Mouse (Mus musculus) embryonic facial prominence, embryonic 10.5 days (tissue): ENCODE measurements around the gene Ddo. TPM values are rescaled to one million over a fixed set of nuclear protein-coding genes. Genes with fewer than 3 reads are reported as not detected.
A peak's percentile ranks its signal among the peaks of the same experiment; 100 is the strongest.

ENCODE experiments used
- DNase-seq: peaks from one replicate; pipeline ENCODE4 v3.0.0-alpha.2; 2017; ENCODE audit warnings: low spot score
- H3K27ac ChIP-seq: fragments of 300-500 bp; sonication (generic); replicated peaks from 2 replicates; pipeline ENCODE4 v1.5.1; 2016; ENCODE audit warnings: mild to moderate bottlenecking
- H3K27me3 ChIP-seq: fragments of 300-500 bp; sonication (generic); replicated peaks from 2 replicates; pipeline ENCODE4 v1.6.1; 2016; ENCODE audit warnings: low read depth, mild to moderate bottlenecking; ENCODE audit not compliant: poor library complexity, severe bottlenecking
- H3K36me3 ChIP-seq: fragments of 300-500 bp; sonication (generic); replicated peaks from 2 replicates; pipeline ENCODE4 v1.6.1; 2016; ENCODE audit warnings: mild to moderate bottlenecking, moderate library complexity
- H3K4me1 ChIP-seq: fragments of 300-500 bp; sonication (generic); 2 replicates; pipeline ENCODE4 v1.6.1; 2016
- H3K4me3 ChIP-seq: fragments of 300-500 bp; sonication (generic); 2 replicates; pipeline ENCODE4 v1.5.1; 2016; ENCODE audit warnings: mild to moderate bottlenecking, moderate library complexity
- H3K9me3 ChIP-seq: fragments of 300-500 bp; sonication (generic); 2 replicates; pipeline ENCODE4 v1.6.1; 2016; ENCODE audit warnings: mild to moderate bottlenecking
- WGBS: fragments of 180-500 bp; shearing (Covaris S2); methylation state at CpG from one replicate; pipeline ENCODE4 v1.1.7; 2016; 5-methylcytosine and 5-hydroxymethylcytosine counted together
- polyA plus RNA-seq: library from polyadenylated mRNA; unstranded; fragments of >200 nt; fragmentation: Nextera tagmentation; extraction: Ambion mirVana; gene quantifications from 2 replicates; pipeline ENCODE4 v1.2.1, GENCODE M21; 2016

Ddo gene
- polyA plus RNA-seq, 1 experiment from 2014 or later, result 0.21 TPM

DNA sequence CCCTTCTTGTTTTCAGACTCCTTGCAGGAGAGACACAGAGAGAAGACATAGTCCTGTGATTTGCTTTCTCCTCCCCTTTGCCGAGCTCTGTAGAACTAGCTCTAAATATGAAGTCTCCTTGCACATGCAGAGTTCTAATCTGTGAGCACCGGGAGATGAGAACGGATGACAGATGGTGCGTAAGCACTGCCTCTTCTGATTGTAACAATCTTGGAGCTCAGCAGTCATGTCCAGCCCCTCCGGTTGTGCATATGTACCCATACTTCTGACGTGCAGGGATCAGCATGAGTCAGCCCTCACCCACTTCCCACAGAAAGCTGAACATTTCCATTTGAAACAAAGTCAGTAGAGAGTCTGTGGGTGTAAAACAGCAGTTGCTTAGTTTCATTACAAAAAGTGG lies 58.5 kb downstream of the Ddo start:
- Histone ChIP-seq H3K4me3 (no peak overlapping the region), H3K36me3 (no peaks in the 10 kb centered on the region), H3K4me1 (peaks cover 19% of the 10 kb centered on the region), H3K9me3 (peaks cover 3% of the 10 kb centered on the region; the same call in 1 of the 2 replicates), H3K27me3 (peaks cover 9% of the 10 kb centered on the region; the same call in 1 of the 2 replicates), H3K27ac (no peak overlapping the region)
- WGBS, result 85% methylated on average over 6 of the region's 6 CpGs
- DNase-seq, result no peak

DNA sequence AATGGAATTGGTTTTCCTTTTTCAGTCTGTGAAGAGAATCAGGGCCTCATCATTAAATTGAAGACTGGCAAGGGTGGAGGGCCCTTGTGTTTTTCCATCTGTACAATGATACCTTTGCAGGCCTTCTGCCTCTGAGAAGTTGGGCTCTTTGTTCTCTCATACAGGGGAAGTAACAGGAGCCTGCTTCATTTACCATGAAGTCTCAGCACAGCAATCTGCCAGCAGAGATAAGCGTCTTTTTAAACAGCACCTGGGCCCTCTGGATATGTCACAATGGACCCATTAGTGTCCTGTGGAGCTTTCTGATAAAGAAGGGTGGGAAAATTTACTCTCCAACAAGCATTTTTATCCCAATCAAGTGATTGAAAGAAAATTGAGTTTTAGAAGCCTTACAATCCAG lies 59.1 kb downstream of the Ddo start:
- Histone ChIP-seq H3K4me3 (no peak overlapping the region), H3K27me3 (peaks cover 7% of the 10 kb centered on the region; the same call in 1 of the 2 replicates), H3K4me1 (peaks cover 13% of the 10 kb centered on the region), H3K9me3 (peaks cover 3% of the 10 kb centered on the region; the same call in 1 of the 2 replicates), H3K36me3 (no peaks in the 10 kb centered on the region), H3K27ac (no peak overlapping the region)
- no peak for DNase-seq
- WGBS, result 42% methylated on average over 1 of the region's 1 CpGs

DNA sequence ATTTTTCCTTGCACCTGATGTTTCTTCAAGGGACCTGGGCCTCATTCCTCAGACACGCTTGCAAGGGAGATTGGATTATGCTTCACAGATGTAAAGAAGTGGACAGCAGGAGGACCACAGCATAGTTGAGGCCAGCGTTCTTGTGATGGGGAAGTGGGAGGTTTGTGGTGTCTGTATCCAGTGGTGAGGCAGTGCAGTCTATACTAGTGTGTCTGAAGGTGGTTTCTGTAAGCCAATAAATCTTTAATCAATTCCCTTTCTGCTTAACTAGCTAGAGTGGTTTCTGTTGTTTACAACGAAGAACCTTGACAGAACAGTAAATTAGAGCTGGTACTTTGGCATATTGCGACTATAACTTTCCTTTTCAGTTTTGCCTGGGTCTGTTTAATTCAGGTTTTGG lies 68.8 kb downstream of the Ddo start:
- Histone ChIP-seq H3K27ac (no peak overlapping the region), H3K36me3 (no peaks in the 10 kb centered on the region), H3K27me3 (no peaks in the 10 kb centered on the region), H3K4me3 (no peak overlapping the region), H3K9me3 (no peaks in the 10 kb centered on the region), H3K4me1 (peaks cover 4% of the 10 kb centered on the region)
- DNase-seq, result no peak
- 83% methylated on average over 4 of the region's 4 CpGs for WGBS

DNA sequence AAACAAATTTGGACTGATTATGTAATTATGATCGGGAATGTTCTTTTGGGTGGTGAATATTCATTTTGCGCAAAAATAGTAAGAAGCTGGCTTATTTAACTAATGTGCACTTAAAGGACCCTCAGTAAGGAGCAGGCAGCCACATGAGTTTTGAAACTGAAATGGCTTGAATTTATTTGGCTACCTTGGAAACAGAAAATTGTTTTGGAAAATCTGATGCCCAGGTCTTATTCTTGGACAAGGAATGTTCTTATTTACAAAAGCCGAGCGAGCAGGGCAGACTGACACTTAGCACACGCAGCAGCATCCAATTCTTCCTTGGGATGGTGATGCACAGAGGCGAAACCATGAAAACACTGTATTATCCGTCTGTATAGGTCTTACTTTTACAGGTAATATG lies 81.3 kb downstream of the Ddo start:
- H3K36me3 ChIP-seq, result no peaks in the 10 kb centered on the region
- 85% methylated on average over 7 of the region's 7 CpGs for WGBS
- DNase-seq, result peak; percentile 3
- H3K9me3 ChIP-seq, result no peaks in the 10 kb centered on the region
- H3K27ac ChIP-seq, result no peak overlapping the region
- H3K4me3 ChIP-seq, result no peak overlapping the region
- H3K4me1 ChIP-seq, result peaks cover 11% of the 10 kb centered on the region
- no peaks in the 10 kb centered on the region for H3K27me3 ChIP-seq

DNA sequence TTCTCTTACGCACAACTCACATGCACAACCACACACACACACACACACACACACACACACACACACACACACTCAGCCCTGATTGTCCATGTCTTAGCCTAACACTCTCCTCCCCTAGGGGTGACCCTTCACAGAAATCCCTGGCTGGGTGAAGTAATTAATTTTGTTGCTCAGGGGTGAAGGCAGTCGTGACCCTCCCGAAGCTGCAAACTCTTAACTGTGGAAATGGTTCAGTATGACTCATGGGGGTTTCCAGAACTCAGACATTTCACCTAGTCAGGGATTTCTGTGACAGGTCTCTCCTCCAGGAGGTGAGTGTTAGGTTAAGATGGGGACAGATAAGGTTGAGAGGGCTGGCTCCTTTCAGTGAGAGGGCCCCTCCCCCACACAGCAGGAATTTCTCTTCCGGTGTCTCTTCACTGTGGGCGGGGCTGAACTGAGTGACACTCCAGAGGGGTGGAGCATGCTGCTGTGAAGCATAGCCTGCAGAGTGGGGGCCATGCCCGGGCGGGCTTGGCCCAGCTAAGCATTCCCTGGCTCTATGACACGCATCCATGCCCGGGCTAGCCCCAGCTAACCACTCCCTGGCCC lies 83.3 kb downstream of the Ddo start:
- WGBS, result 32% methylated on average over 9 of the region's 9 CpGs
- Histone ChIP-seq H3K9me3 (no peaks in the 10 kb centered on the region), H3K4me1 (peaks cover 13% of the 10 kb centered on the region), H3K36me3 (no peaks in the 10 kb centered on the region), H3K27ac (peak overlapping the region; percentile 21; the same call in 1 of the 2 replicates), H3K4me3 (0 out of 2 replicates have a peak overlapping the region, but pooled peaks have one; percentile 11), H3K27me3 (no peaks in the 10 kb centered on the region)
- DNase-seq, result peak; percentile 72

DNA sequence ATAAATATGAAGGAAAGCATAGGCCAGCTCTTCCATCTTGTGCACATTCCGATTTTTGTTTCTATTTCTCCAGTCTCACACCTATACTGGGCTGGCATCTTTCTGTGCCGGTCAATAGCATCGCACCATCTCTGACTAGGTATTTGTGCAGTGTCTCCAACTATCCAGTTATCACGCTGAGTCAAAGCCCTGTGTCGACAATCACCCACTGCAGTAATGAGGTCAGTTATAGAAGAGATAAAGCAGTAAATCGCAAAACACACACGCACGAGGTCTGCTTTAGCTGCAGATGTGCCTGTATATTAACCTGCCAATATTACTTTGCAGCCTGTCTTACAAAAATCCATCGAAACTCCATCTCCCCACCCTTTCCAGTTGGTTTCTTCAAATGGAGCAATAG lies 84.0 kb downstream of the Ddo start:
- Histone ChIP-seq H3K4me1 (peaks cover 13% of the 10 kb centered on the region), H3K9me3 (no peaks in the 10 kb centered on the region), H3K4me3 (no peak overlapping the region), H3K27me3 (no peaks in the 10 kb centered on the region), H3K27ac (no peak overlapping the region; the same call in 1 of the 2 replicates), H3K36me3 (no peaks in the 10 kb centered on the region)
- 93% methylated on average over 9 of the region's 9 CpGs for WGBS
- DNase-seq, result peak; percentile 4

DNA sequence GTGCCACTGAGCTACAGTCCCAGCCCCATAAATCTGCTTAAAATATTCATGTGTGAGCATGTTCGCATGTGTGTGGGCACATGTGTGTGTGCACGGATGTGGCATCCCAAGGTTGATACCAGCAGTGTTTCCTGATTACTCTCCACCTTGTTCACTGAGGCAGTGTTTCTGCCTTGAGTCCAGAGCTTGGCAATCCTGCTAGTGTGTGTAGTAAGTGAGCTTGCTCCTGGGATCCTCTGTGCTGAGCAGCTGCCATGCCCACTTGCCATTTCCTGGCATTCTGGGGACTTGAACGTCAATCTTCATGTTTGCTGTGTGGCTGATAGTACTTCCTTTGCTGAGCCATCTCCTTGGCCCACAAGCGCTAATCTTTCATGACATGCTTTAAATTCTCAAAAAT lies 85.3 kb downstream of the Ddo start:
- no peak for DNase-seq
- no peak overlapping the region for H3K4me3 ChIP-seq
- peaks cover 13% of the 10 kb centered on the region for H3K4me1 ChIP-seq
- no peaks in the 10 kb centered on the region for H3K36me3 ChIP-seq
- no peaks in the 10 kb centered on the region for H3K9me3 ChIP-seq
- H3K27ac ChIP-seq, result no peak overlapping the region
- no peaks in the 10 kb centered on the region for H3K27me3 ChIP-seq
- WGBS, result 88% methylated on average over 4 of the region's 4 CpGs

DNA sequence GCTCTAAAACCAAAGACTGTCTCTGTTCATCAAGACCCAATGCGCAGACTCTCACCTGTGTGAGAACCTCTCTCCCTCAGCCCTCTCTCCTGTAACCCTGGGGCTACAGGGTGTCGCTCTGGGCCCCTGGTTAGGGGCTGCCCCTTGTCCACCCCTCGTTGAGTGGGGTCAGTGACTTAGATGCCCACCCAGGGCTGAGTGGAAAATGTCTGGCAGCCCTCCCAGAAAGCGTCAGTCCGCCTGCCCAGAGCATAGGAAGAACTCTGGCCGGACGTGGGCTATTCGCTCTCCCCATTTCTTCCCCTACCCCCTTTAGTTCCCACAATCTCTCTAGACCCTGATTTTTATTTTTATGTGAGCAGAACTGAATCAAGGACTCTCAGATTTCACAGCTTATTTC lies 86.5 kb downstream of the Ddo start:
- Histone ChIP-seq H3K27ac (no peak overlapping the region; the same call in 1 of the 2 replicates), H3K36me3 (no peaks in the 10 kb centered on the region), H3K4me3 (no peak overlapping the region), H3K9me3 (no peaks in the 10 kb centered on the region), H3K27me3 (no peaks in the 10 kb centered on the region), H3K4me1 (peaks cover 13% of the 10 kb centered on the region)
- 85% methylated on average over 8 of the region's 8 CpGs for WGBS
- peak; percentile 5 for DNase-seq

DNA sequence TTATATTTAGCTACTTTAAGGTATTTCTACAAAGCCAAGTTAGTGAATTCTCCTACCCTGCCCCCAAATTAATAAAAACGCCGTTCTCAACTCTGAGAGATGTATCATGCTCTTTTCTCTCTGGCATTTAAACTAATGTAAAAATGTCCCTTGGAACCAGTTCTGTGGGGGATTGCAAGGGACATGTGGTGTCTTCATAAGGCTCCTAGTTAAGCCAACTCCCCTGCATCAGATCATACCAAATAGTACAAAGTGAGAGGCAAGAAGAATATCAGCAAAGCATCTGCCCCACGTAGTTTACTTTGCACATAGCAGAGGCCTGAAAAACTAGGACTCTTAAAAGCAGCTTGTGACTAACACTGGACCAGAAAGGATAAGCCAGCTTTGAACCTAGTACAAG lies 86.9 kb downstream of the Ddo start:
- H3K27me3 ChIP-seq, result no peaks in the 10 kb centered on the region
- no peaks in the 10 kb centered on the region for H3K36me3 ChIP-seq
- no peak overlapping the region for H3K27ac ChIP-seq
- H3K4me3 ChIP-seq, result no peak overlapping the region
- no peaks in the 10 kb centered on the region for H3K9me3 ChIP-seq
- peaks cover 13% of the 10 kb centered on the region for H3K4me1 ChIP-seq
- DNase-seq, result peak; percentile 2
- WGBS, result 88% methylated on average over 3 of the region's 3 CpGs

DNA sequence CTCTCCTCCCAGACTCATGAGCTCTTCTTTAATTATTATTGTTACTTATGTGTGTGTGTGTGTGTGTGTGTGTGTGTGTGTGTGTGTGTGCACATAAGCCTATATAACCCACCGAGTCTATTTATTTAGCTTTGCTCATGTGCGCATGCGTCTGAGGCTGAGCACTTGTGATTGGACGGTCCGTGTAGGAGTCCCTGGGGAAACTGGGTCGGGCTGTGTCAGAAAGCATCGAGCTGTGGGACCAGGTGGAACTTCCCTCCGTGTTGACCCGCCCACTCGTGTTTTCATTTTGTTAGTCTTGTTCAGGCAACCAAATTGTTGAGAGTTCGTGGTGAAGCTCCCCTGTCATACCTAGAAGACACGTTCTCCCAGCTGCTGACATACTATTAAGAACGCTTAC lies 88.6 kb downstream of the Ddo start:
- Histone ChIP-seq H3K4me3 (no peak overlapping the region), H3K27me3 (no peaks in the 10 kb centered on the region), H3K27ac (no peak overlapping the region), H3K4me1 (peaks cover 7% of the 10 kb centered on the region), H3K9me3 (no peaks in the 10 kb centered on the region), H3K36me3 (no peaks in the 10 kb centered on the region)
- peak; percentile 6 for DNase-seq
- WGBS, result 94% methylated on average over 13 of the region's 13 CpGs

DNA sequence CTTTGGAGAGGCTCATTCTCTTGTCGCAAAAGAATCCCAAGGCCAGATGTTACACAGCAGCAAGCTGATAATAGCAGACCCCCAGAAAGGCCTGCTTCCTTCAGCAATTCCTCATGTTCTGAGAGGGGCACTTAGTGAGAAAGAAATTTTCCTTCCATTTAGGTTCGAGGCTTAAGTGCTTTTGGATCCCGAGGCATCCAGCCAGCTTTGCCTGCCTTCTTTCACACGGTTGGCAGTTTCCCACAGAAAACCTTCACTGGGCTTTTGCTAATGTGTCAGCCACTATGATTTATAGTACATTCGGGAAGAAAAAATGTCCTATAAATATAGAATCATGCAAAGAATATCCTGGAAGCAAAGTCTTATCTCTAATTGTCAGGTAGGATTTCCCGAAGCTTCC lies 89.3 kb downstream of the Ddo start:
- Histone ChIP-seq H3K36me3 (no peaks in the 10 kb centered on the region), H3K4me1 (peaks cover 13% of the 10 kb centered on the region), H3K27me3 (no peaks in the 10 kb centered on the region), H3K9me3 (no peaks in the 10 kb centered on the region), H3K27ac (no peak overlapping the region), H3K4me3 (no peak overlapping the region)
- DNase-seq, result peak; percentile 3
- WGBS, result 85% methylated on average over 6 of the region's 6 CpGs

DNA sequence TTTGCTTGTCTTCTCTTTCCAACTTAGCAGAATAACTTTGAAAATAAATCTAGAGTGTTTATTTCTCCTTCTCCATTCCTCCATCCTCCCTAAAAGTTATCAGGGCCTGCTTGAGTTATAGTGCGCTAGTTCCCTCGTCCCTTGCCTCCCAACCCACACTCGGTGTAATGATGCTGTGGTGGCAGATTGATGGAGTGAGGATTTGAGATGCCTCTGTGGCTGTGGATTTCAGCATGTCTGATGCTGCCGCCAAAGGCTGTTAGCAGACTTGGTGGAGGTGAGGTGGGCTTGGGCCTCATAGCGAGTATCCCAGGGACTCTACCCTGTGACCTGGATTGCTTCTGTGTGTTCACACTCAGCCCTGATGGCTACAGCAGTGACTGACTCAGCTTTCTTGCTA lies 91.1 kb downstream of the Ddo start:
- Histone ChIP-seq H3K27me3 (no peaks in the 10 kb centered on the region), H3K4me3 (no peak overlapping the region), H3K27ac (no peak overlapping the region), H3K4me1 (peaks cover 26% of the 10 kb centered on the region), H3K36me3 (no peaks in the 10 kb centered on the region), H3K9me3 (no peaks in the 10 kb centered on the region)
- DNase-seq, result peak; percentile 2
- 87% methylated on average over 5 of the region's 5 CpGs for WGBS

DNA sequence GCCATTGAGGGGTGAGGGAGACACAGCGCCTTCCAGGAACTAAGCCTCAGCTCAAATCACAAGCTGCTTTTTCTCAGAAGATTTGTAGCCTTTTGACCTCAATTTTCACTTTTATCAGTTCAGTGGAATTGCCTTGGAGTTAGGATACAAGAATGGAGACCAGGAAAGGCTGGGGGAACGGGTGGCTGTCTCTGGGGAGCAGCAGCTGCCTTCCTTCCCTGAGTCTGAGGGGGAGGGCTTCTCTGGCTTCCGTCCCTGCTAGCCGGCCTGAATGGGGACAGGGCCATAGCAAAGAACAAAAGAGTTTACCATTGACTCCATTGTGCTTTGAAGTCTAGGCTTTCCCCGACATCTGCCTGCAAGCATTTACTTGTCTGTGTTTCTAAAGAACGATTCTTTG lies 94.5 kb downstream of the Ddo start:
- Histone ChIP-seq H3K27me3 (no peaks in the 10 kb centered on the region), H3K36me3 (no peaks in the 10 kb centered on the region), H3K9me3 (no peaks in the 10 kb centered on the region), H3K4me3 (no peak overlapping the region), H3K27ac (peak overlapping the region; percentile 71), H3K4me1 (peaks cover 41% of the 10 kb centered on the region)
- 30% methylated on average over 6 of the region's 6 CpGs for WGBS
- DNase-seq, result no peak
